Mouse (Mus musculus) C2C12 (cell line): Measurements from ENCODE around the gene Pafah1b1.

Experiments
- CEBPB ChIP-seq: IDR thresholded peaks from one replicate; pipeline ENCODE4 v1.6.1; 2011; ENCODE audit warnings: low read depth, mild to moderate bottlenecking, control low read depth, moderate library complexity
- CTCF ChIP-seq: IDR thresholded peaks from one replicate; pipeline ENCODE4 v1.5.1; 2011; ENCODE audit not compliant: control insufficient read depth, insufficient read depth, insufficient read length

GRCm38 (mm10) chr11:74737861-74738260 is 13.4 kb upstream of the Pafah1b1 start:
- TF ChIP-seq CTCF (no peak), CEBPB (no peak)
